ENCODE assay signal across 9 mouse cellular contexts in the genomic region with DNA sequence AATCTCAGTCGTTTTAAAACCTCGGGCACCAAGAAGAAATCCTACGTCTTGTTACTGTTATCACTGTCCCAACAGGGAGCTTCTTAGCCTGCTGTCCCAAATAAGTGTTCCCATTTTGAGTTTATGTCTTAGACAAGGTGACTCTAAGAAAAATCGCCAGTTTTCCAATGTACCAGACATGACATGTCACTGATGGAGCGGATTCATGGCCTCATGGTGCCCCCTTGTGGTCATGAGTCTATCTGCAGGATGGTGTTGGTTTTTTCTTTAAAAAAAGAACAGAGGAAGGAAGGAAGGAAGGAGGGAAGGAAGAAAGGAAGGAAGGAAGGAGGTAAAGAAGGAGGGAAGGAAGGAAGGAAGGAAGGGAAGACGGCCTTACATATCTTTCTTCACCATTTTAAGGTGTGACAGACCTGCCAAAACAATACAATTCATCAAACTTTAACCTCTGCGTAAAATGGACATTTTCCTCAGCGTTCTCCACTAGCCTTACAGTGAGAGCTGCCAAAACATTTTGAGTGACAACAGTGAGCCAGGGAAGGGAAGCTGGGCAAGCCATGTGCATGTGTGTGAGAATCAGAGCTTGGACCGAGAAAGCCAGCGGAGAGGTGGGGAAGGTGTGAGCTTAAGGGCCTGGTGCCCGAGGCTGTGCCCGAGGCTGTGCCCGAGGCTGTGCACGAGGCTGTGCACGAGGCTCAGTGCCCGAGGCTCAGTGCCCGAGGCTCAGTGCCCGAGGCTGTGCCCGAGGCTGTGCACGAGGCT. TPM values are rescaled to one million over a fixed set of nuclear protein-coding genes. Genes with fewer than 3 reads are reported as not detected.
DNase-seq lines count a peak whose midpoint lies in the region; ATAC-seq and TF ChIP-seq lines count a peak whose summit lies in the region.
"Had no signal": no experiment of that assay in that cellular context is flagged by ENCODE, and none has a peak within 500 bp of the region (broad histone marks: within the 10 kb centered on the region; RNA-seq: fewer than 3 reads in every experiment).

No protein-coding gene starts in this region.

- ATAC-seq in megakaryocyte, adult 5-6 weeks (ENCODE audit: poor library complexity, severe bottlenecking) = peak; percentile 82

- DNase-seq in kidney, adult 2 months = peak; percentile 69
- DNase-seq in kidney, adult 11 months = no peak
- peak; percentile 80 for DNase-seq in MN1 (ENCODE audit: low spot score)
- peak; percentile 53 to 66 for DNase-seq in cerebellum, adult 2 months
- DNase-seq in frontal cortex, postnatal 36 days (ENCODE audit: low spot score in 2 of 2) = peak; percentile 50 to 76
- DNase-seq in layer of hippocampus, adult 18-20 months (ENCODE audit: low spot score in 2 of 2) = peak; percentile 54 to 78
- DNase-seq in spleen, adult 2 months (ENCODE audit: low read depth in 1 of 2, low spot score in 2 of 2) = peak; percentile 26 to 48

- H3K36me3 ChIP-seq in kidney, adult 2 months (ENCODE audit: control insufficient read depth, insufficient read depth, low read length) = no peaks in the 10 kb centered on the region
- no peaks in the 10 kb centered on the region for H3K36me3 ChIP-seq in spleen, adult 2 months (ENCODE audit: control insufficient read depth, insufficient read depth, low read length)
- H3K36me3 ChIP-seq: embryonic facial prominence, embryonic 12.5 days had no signal

- peak; percentile 89 for TF ChIP-seq CTCF in kidney, adult 2 months (conservative IDR thresholded peaks at IDR 0.05; ENCODE audit: insufficient read depth, insufficient read length, low read depth, low read length)
- TF ChIP-seq CTCF in cerebellum, adult 2 months (IDR thresholded peaks at IDR 0.05; ENCODE audit: borderline replicate concordance, insufficient read depth, low read depth, low read length) = peak; percentile 89
- peak; percentile 79; the same call in 1 of the 2 replicates for TF ChIP-seq CTCF in spleen, adult 2 months (IDR thresholded peaks at IDR 0.05; ENCODE audit: extremely low read depth, insufficient read depth, insufficient read length, insufficient replicate concordance)

- no peaks in the 10 kb centered on the region for H3K27me3 ChIP-seq in kidney, adult 2 months (replicated peaks; ENCODE audit: control insufficient read depth, insufficient read depth, low read length)
- no peaks in the 10 kb centered on the region for H3K27me3 ChIP-seq in cerebellum, adult 2 months (ENCODE audit: control insufficient read depth, insufficient read depth, low read length)
- no peaks in the 10 kb centered on the region for H3K27me3 ChIP-seq in spleen, adult 2 months (ENCODE audit: control insufficient read depth, insufficient read depth, low read length)

- no peaks in the 10 kb centered on the region for H3K4me1 ChIP-seq in kidney, adult 2 months (ENCODE audit: control insufficient read depth, insufficient read depth, low read length)
- no peaks in the 10 kb centered on the region for H3K4me1 ChIP-seq in cerebellum, adult 2 months (ENCODE audit: control insufficient read depth, insufficient read depth, low read length)
- no peaks in the 10 kb centered on the region for H3K4me1 ChIP-seq in spleen, adult 2 months (ENCODE audit: control insufficient read depth, insufficient read depth, insufficient read length)
- H3K4me1 ChIP-seq: embryonic facial prominence, embryonic 12.5 days had no signal

- WGBS in kidney, adult 2 months = 67% methylated on average over 20 of the region's 20 CpGs
- 61% methylated on average over 20 of the region's 20 CpGs for WGBS in cerebellum, adult 2 months
- 74% methylated on average over 20 of the region's 20 CpGs for WGBS in spleen, adult 2 months

- no peak for TF ChIP-seq POLR2A in kidney, adult 2 months (IDR thresholded peaks at IDR 0.05; ENCODE audit: low read depth, low read length)
- no peak for TF ChIP-seq POLR2A in cerebellum, adult 2 months (IDR thresholded peaks at IDR 0.05; ENCODE audit: borderline replicate concordance, insufficient read depth, low read length)
- TF ChIP-seq POLR2A in spleen, adult 2 months (IDR thresholded peaks at IDR 0.05; ENCODE audit: low read depth, low read length) = no peak

- H3K4me3 ChIP-seq in kidney, adult 2 months (ENCODE audit: insufficient read depth, low read depth, low read length) = no peak overlapping the region
- H3K4me3 ChIP-seq in cerebellum, adult 2 months (replicated peaks; ENCODE audit: insufficient read depth, low read depth, low read length) = no peak overlapping the region
- H3K4me3 ChIP-seq in spleen, adult 2 months (ENCODE audit: extremely low read depth, insufficient read depth, insufficient read length) = no peak overlapping the region
- H3K4me3 ChIP-seq: embryonic facial prominence, embryonic 12.5 days had no signal

- H3K27ac ChIP-seq in kidney, adult 2 months (ENCODE audit: insufficient read depth, low read depth, low read length) = no peak overlapping the region
- H3K27ac ChIP-seq in cerebellum, adult 2 months (ENCODE audit: insufficient read depth, low read length) = no peak overlapping the region
- H3K27ac ChIP-seq in spleen, adult 2 months (ENCODE audit: insufficient read depth, low read length) = no peak overlapping the region
- H3K27ac ChIP-seq: embryonic facial prominence, embryonic 12.5 days had no signal

RNA-seq across cellular contexts. Expression of gene Ppp4r2, which starts 42.6 kb away (rescaled TPM):
- polyA plus RNA-seq in kidney, adult 2 months (2012; rRNA removed) = 12.4 and 14.7 TPM in 2 replicates
- 32.0 and 33.6 TPM in 2 replicates for polyA plus RNA-seq in cerebellum, adult 2 months (2012; rRNA removed)
- 10 to 100 TPM; 75.6 to 78.4 TPM for total RNA-seq in layer of hippocampus, adult 18-20 months (2021)
- 45.4 and 53.3 TPM in 2 replicates for total RNA-seq in megakaryocyte, adult 5-6 weeks (2015)
- total RNA-seq in megakaryocyte, adult 5-6 weeks (2017) = 76.6 and 88.4 TPM in 2 replicates
- polyA plus RNA-seq in spleen, adult 2 months (2012; rRNA removed) = 10.1 and 11.5 TPM in 2 replicates
